Mouse (Mus musculus) frontal cortex, postnatal 25 days (tissue): ENCODE results near the gene Palm2.
"Not testable (repeated sequence)": the region's sequence is repeated elsewhere in the genome, so short reads cannot be mapped to it uniquely, and the experiment has no call there.

Experiments used
- DNase-seq, 2 experiments: peaks; one replicate each; pipeline ENCODE4 v3.0.0; 2022; ENCODE audit warnings: low spot score in 2 of 2

Gene Palm2

GRCm38 (mm10) chr4:57433941-57434704 is at the start of gene Palm2:
TSS of gene Palm2 (plus strand) at chr4:57434247.
- peak; percentile 53 to 58 for DNase-seq

- no peak for DNase-seq
Observed at GRCm38 (mm10) chr4:57384355-57384754, 49.7 kb upstream of the Palm2 start.

GRCm38 (mm10) chr4:57391103-57391502 is 42.9 kb upstream of the Palm2 start:
- no peak for DNase-seq

- DNase-seq, result no peak
Observed at GRCm38 (mm10) chr4:57396414-57396813, 37.6 kb upstream of the Palm2 start.

GRCm38 (mm10) chr4:57412385-57412784 is 21.7 kb upstream of the Palm2 start:
- not testable (repeated sequence) for DNase-seq

- DNase-seq, result no peak
Observed at GRCm38 (mm10) chr4:57413016-57413415, 21.0 kb upstream of the Palm2 start.

- DNase-seq, result not testable (repeated sequence)
Observed at GRCm38 (mm10) chr4:57413670-57414069, 20.4 kb upstream of the Palm2 start.

- DNase-seq, result no peak
Observed at GRCm38 (mm10) chr4:57424011-57424410, 10.0 kb upstream of the Palm2 start.

- no peak for DNase-seq
Observed at GRCm38 (mm10) chr4:57428317-57428716, 5.7 kb upstream of the Palm2 start.

GRCm38 (mm10) chr4:57434705-57435360 is 786 bp downstream of the Palm2 start:
- DNase-seq, result peak; percentile 6 to 18

- no peak for DNase-seq
Observed at GRCm38 (mm10) chr4:57436286-57436685, 2.2 kb downstream of the Palm2 start.

GRCm38 (mm10) chr4:57446082-57446481 is 12.0 kb downstream of the Palm2 start:
- DNase-seq, result no peak

- DNase-seq, result no peak
Observed at GRCm38 (mm10) chr4:57446854-57447444, 12.9 kb downstream of the Palm2 start.

GRCm38 (mm10) chr4:57451896-57452295 is 17.8 kb downstream of the Palm2 start:
- DNase-seq, result no peak

- no peak for DNase-seq
Observed at GRCm38 (mm10) chr4:57452661-57453060, 18.6 kb downstream of the Palm2 start.

- no peak for DNase-seq
Observed at GRCm38 (mm10) chr4:57462378-57462777, 28.3 kb downstream of the Palm2 start.

GRCm38 (mm10) chr4:57482435-57482834 is 48.4 kb downstream of the Palm2 start:
- DNase-seq, result no peak

- DNase-seq, result no peak
Observed at GRCm38 (mm10) chr4:57486392-57486791, 52.3 kb downstream of the Palm2 start.

- DNase-seq, result no peak
Observed at GRCm38 (mm10) chr4:57489887-57490286, 55.8 kb downstream of the Palm2 start.

- no peak for DNase-seq
Observed at GRCm38 (mm10) chr4:57504792-57505191, 70.7 kb downstream of the Palm2 start.

- no peak for DNase-seq
Observed at GRCm38 (mm10) chr4:57510576-57510975, 76.5 kb downstream of the Palm2 start.

GRCm38 (mm10) chr4:57511734-57512133 is 77.7 kb downstream of the Palm2 start:
- DNase-seq, result no peak
